Mouse (Mus musculus): Measurements from ENCODE around the gene 1700016K19Rik.
"Not testable (repeated sequence)": the region's sequence is repeated elsewhere in the genome, so short reads cannot be mapped to it uniquely, and the experiment has no call there.

Gene 1700016K19Rik

DNA sequence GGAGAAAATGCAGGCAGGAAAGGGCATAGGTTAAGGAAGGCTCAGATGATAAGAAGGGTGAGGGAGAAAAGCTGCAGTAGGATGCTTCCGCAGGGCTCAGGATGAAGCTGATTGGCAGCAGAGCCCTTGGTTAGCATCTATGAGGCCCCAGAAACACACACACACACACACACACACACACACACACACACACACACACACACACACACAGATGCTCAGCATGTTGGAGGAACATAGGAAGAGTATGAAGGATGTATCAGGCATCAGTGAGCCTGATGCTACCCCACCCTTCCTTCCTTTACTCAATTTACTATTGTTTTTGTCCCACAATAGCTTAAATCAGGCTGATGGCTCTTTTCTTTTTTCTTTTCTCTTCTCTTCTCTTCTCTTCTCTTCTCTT lies 15.1 kb upstream of the 1700016K19Rik start:
- DNase-seq (ENCODE audit: low spot score in 2 of 2): no peak

DNA sequence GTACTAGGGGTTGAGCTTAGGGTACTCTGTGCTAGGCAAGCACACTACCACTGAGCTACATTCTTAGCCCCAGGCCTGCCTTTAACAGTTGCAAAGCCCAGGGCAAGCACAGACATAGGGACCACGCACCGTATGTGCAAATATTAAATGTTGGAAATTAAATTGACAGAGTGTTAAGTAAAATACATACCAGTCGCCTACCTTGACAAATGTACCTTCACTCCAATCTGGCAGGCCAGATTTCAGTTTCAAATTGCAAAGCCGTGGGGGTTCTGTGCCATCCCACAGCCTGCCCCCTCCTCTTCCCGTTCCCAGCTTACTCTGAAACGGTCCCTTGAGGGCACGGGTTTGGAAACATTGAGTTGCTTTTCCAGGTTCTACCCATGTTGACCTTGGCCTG lies 13.8 kb upstream of the 1700016K19Rik start:
- DNase-seq (ENCODE audit: low spot score in 2 of 2): no peak

DNA sequence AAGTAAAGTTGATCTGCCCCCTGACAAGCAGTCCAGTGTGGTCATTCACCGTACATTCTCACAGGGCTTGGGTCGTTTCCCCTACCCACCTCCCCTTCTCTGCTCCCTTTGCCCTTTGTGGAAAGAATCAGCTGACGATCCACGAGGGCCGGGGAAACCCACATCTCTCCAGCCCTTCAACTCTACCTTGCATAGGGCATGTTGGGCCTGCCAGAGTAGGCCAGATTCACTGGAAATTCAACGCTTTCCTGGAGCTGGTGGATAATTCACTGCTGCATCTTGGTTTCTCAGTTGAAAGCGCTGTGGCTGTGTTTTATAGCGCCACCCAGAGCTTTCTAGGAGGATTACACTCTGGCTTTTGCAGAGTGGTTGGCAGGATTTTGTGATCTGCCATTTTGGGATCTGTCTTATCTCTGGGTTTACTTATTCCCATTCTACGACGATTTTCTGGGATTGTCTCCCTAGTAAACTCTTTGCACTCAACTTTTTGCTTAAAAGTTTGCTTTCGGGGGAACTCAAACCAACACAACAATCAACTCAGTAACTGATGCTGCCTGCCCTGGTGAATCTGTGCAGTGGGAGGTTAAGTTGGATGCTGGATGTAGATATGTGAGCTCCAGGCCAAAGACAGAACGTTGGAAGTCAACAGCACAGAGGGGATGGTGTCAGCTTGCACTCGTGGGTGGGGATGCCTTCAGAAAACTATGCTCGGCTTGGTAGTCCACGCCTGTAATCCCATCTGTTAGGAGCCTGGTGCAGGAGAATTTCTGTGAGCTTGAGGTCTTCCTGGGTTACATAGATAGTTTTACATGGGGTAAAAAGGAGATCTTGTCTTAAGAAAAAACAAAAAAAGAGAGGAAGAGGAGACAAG lies 8.5 kb upstream of the 1700016K19Rik start:
- DNase-seq (ENCODE audit: low spot score in 2 of 2): no peak

DNA sequence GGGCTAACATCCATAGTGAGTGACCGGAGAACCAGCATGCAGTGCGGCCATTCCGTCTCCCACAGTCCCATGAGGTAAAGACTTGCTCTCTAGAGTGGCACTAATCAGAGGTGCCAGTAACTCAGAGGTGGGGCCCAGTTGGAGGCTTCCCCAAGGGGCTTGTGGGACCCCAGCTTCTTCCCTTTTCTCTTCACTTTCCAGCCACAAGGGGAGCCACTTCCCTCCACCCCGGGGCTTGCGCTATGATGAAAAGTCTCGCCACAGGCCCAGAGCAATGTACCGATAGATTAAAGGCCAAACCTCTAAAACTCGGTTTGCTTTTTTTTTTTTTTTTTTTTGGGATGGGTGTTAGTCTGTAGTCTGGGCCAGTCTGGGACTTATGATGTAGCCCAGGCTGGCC lies 7.8 kb upstream of the 1700016K19Rik start:
- DNase-seq (ENCODE audit: low spot score in 2 of 2): no peak

DNA sequence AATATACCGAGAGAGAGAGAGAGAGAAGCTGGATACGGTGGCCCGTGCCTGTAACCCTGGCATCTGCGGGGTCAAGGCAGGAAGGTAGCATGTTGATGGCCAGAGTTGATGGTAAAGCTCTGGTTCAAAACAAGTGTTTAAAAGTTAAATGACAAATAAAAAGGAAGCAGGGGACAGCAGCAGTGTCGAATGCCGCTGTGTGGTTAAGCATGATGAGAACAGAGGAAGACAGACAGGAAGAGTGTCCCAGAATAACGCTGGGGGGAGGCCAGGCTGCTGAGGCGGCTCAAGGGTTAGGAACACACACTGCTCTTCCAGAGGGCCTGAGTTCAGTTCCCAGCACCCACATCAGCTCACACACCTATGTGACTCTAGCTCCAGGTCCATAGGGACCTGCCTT lies 7.2 kb upstream of the 1700016K19Rik start:
- no peak for DNase-seq (ENCODE audit: low spot score in 2 of 2)

DNA sequence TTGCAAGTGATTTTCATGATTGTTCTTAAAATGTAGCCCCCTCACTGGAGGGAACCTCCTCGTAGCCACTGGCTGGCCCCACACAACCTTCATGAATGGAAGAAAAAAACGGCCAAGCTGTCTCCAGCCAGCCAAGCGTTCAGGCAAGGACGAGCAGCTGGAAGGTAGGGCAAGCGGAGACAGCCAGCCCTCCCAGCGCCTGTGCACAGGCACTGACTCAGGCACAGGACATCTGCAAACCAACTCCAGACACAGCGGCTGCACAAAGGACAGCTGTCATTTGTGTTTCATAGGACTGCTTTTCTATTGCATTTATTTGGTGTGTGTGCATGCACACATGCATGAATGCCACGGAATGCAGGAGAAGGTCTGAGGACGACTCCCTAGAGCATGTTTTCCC lies 5.4 kb upstream of the 1700016K19Rik start:
- DNase-seq (ENCODE audit: low spot score in 2 of 2): no peak

DNA sequence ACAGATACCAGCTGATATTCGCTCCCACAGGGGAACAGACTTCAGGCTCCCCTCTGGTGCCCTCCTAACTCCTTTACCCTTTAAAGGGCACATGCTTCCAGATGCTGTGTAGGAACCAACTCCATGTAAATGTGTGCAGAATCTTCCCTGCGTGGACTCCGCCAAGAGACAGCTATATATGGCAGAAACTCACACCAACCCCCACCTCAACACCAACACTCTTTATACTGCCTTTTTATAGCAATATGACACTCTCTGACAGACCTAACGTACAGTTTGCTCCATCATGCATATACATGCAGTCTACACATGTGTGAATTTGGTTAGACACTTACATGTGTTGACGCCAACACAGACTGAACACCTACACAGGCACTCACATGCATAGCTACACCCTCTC lies 989 bp downstream of the 1700016K19Rik start:
- peak in 1 of 2 experiments; percentile 39 for DNase-seq (ENCODE audit: low spot score in 2 of 2)

DNA sequence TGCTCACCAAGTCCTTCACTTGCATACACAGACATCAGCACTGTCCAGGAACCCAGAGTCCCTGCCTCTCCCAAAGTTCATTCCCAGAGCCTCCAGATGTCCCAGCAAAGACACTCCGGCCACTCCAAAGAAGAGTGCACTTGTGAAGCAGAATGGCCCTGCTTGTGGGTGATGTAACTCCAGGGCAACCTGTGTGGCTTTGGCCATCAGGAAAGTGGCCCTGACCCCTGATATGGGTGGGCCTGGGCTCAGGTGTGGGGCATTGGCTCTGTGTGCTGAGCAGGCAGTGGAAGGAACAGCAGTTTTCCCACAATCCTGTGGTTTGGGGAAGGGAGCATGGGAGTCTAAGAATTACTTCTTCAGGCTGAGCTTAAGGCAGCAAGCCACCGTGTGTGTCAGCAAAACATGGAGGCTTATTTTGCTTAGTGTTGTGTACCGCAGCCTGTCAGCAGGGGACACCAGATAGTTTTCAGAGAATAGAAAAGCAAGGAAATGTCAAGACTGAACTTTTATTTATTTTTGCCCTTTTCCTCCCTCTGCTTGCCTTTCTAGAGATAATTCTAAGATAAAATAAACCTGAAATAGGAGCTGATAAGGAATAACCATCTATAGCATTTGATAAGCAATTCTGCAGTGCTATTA lies 1.6 kb downstream of the 1700016K19Rik start:
- DNase-seq (ENCODE audit: low spot score in 2 of 2): peak in 1 of 2 experiments; percentile 40

DNA sequence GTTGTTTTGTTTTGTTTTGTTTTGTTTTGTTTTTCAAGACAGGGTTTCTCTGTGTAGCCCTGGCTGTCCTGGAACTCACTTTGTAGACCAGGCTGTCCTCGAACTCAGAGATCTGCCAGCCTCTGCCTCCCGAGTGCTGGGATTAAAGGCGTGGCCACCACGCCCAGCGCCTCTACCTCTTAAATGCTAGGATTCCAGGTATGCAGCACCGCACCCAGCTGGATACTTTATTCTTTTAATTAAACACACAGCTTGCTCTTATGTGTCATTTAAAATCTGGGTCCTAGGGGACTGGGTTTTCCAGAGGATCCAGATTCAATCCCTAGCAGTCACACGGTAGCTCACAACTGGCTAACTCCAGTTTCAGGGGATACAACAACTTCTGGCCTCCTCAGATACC lies 4.6 kb downstream of the 1700016K19Rik start:
- DNase-seq (ENCODE audit: low spot score in 2 of 2): not testable (repeated sequence)

DNA sequence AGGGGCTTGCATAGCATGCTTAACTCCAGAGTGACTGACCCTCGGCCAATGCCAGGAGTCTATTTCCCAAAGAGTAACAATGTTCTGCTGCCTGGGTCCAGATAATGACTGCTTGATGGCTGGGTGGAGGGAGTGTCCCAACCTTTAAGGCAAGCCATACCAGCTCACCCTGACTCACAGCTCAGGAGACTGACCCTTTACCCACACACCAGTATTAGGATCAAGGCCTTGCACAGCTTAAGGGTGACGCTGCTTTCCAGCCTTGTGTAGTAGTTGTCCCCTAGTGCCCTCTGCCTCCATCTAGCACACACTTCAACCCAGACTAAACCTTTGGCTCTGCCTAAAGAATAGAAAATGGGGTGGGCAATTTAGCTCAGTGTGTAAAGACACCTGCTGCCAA lies 8.4 kb downstream of the 1700016K19Rik start:
- no peak for DNase-seq (ENCODE audit: low spot score in 2 of 2)

DNA sequence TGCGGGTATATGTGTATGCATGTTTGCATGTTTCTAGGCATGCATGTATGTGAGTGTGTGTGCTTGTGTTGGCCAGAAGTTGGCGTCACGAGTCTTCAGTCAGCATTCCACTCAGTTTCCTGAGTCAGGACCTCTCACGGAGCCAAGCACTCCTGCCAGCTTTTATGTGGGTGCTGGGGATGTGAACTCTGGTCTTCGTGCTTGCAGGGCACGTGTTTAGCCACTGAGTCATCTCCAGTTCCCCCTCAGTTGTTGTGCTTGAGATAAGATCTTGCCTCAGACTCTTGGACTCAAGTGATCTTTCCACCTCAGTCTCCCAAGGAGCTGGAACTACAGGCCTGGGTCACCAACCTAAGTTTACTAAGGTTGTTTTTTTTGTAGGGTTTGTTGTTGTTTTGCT lies 9.4 kb downstream of the 1700016K19Rik start:
- no peak for DNase-seq (ENCODE audit: low spot score in 2 of 2)

DNA sequence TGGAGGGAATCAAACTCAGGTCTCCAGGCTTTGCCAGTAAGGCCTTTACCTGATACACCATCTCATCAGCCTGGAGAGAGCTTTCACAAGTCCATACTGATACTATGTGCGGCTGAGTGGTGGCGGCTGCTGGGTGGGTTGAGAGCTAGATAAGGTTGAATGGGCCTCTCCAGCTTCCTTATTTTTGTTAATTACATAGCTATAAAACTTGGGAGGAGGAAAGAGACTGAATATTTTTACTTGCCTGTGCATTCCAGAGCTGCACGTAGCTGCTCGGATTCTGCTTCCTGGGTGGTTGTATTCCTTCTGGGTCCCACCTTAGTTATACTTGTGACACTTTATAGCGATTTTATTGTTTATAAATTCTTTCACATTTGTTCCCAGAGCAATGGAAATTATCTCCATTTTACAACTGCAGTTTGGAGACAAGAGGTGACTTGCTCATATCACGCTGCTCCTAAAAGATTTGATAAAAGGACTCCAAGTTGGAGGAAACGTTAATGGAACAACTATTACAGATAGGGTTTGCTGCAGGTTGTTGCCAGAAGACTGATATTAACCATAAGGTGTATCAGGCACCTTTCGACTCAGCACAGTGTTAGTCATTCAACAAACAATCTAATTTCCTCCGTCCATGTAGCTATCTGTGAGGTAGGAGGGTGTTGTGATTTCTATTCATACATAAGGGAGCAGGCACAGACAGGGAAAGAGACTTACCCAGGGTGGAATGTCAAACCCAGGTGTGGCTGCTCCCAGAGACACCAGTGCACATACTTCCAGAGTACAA lies 11.3 kb downstream of the 1700016K19Rik start:
- DNase-seq (ENCODE audit: low spot score in 2 of 2): no peak

DNA sequence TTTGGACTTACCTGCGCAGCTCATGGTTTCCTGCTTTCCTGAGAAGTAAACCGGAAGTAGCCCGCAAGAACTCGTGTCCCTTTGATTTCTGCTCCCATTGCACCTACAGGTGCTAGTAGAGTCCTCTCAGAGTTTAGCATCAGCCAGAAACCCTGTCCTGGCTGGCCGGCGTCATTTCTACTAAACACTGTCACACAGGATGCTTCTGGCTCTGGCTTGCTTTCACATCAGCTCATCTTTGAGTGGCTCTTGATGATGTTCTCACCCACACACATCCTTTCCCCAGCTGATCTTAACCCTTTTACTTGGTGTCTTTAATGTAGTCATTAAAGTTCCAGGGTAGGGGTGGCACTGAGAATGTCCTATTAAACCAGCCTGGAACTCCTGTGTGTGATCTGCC lies 15.5 kb downstream of the 1700016K19Rik start:
- no peak for DNase-seq (ENCODE audit: low spot score in 2 of 2)

DNA sequence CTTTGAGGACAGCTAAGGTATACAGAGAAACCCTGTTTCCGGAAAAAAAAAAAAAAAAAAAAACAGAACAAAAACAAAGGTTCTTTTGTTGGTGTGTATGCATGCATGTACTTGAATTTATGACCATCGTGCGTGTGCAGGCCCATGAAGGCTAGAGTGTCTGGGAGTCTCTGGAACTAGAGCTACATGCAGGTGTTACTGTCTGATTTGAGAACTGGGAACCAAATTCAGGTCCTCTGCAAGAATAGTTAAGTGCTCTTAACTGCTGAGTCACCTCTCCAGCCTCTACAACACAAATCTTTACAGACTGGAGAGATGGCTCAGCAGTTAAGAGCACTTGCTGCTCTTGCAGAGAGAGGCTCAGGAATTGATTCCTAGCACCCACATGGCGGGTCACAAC lies 16.1 kb downstream of the 1700016K19Rik start:
- no peak for DNase-seq (ENCODE audit: low spot score in 2 of 2)

DNA sequence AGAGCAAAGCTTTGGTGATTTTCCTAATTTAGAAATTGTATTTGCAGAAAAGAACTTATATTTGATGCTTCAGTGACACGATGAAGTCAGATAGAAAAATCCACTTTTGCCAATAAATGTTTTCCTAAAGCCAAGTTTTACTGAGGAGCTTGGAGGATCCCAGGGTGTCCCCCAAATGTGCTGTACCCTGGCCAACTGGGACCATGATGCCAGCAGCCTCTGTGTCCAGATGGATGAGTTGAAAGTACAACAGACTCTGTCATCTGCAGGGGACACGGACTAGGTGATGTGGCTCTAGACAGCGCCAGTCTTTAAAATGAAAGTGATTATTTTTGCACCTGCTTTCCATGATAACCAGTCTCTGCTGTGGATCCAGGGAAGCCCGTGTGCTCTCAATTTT lies 20.2 kb downstream of the 1700016K19Rik start:
- DNase-seq (ENCODE audit: low spot score in 2 of 2): no peak

DNA sequence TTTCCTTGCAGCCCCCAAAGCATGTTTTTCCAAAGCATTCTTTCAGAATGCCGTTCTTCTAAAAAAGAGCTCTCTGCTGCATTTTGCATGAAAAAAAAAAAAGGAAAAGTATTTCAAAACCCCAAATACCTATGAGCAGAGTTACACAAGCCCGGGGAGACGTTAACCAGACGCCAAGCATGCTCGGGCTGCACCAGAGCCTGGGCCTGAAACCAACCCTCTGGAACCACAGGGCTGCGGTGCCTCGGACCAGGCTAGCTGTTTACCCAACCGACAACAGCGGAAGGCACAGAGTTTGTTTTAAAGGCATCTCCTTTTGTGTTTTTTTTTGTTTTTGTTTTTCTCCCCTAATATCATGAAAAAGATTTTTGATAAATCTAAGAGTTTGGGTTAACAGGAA lies 21.2 kb downstream of the 1700016K19Rik start:
- DNase-seq (ENCODE audit: low spot score in 2 of 2): no peak

DNA sequence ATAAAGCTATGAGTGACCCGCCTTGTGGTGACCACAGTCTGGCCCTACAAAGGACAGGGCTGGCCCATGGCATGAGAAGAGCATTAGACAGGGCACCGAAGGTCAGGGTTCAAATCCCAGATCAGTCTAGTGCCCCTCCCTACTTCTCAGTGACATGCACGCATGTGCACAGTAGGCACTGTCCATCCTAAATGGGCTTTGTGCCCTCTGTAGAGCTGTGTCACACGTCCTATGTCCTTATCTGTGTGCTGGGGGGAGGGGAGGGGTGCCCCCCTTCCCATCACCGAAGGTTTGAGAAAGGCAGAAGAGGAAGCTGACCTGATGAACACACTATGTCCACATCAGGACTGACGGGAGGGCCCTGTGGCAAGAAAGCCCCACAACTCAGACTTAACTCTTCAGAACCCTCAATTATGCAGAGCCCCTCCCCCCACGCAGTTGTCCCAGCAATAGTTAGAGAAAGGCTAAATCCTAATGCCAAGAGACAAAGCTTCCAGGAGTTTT lies 25.4 kb downstream of the 1700016K19Rik start:
- DNase-seq (ENCODE audit: low spot score in 2 of 2): no peak

DNA sequence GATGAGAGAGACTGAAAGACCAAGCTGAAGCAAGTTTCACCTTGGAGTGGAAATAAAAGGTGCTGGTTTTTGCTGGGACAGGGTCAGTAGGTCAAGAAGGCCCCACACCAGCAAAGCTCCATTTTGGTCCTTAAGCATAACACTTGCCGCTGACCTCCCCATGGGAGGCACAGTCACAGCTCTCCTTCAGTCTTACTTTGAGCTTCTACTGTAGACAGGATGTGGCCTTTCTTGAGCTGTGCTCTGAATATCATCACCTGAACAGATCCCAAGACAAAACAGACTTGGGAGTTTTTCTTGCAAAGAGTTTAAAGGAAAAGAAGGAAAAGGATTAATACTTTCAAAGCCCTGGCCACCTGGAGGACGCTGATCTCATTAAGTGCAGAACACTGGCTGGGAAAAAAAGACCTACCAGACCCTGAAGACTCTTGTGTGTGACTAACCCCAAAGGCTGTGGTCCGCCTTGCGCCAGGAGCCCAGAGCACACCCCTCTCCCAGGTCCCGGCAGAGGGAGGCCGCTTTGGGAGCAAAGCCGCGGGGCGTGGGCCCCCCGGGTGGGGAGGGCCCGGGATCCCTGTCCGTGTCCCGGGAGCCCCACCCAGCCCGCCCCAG lies 26.9 kb downstream of the 1700016K19Rik start:
- DNase-seq (ENCODE audit: low spot score in 2 of 2): no peak

DNA sequence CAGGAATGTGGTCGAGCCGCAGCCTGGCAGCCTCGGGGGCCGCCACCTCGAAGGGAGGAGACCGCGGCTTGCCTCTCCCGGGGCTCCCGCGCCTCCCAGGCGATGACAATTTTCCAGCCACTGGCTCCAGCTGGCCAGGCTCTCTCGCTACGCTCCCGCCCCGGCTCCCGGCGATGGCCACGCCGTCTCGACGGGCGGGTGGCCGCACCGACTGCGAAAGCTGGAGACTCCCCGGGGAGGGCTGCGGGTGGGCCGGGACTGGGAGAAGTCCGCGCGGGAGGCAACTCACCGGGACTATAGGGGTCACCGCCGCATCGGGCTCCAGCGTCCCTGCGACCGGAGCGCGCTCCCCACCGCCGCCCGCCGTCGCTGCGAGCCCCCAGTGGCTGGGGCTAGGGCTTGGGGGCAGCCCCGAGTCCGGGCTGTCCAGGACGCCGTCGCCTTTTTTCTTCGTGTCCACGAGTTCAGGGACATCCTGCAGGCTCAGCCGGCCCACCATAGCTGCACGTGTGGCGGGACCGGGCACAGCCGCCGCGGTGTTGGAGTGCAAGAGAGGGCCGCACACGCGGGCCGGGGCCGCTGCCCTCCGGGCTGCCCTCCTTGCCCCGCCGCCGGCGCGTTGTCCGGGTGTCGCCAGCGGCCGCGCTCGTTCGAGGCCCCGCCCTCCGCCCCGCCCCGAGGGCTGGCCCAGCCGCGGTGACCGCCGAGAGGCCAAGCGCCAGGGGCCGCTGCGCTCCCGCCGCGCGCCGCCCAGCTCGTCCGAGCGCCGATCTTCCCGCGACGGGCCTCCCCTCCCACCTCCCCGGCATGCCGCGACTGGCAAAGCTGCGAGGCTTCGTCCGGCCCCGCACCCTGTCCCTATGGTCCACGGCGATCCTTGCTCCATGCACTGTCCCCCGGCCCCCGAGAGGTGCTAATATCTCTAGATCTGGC lies 27.7 kb downstream of the 1700016K19Rik start, which contains the start of gene Rflnb:
Rflnb (minus strand) TSS at position 644 of the 933 bp plus-strand sequence.
- peak; percentile 63 to 77 for DNase-seq (ENCODE audit: low spot score in 2 of 2)

DNA sequence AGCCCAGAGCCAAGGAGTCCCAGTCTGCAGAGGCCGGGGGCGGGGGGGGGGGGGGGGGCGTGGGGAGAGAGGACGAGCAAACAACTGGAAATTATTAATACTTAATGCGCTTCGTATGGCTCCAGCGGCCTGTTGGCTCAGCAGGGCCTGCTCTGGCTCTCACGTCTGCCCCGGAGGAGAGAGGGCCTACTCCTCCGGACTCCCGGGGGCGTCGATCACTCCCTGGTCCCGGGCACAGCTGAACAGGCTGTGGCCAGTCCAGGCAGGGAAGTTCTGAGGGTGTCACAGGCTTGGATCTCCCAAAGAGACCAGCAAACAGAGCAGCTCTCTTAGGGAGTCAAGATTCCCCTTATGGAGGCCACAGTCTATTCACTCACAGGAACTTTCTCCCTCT lies 28.4 kb downstream of the 1700016K19Rik start:
- DNase-seq (ENCODE audit: low spot score in 2 of 2): no peak

DNA sequence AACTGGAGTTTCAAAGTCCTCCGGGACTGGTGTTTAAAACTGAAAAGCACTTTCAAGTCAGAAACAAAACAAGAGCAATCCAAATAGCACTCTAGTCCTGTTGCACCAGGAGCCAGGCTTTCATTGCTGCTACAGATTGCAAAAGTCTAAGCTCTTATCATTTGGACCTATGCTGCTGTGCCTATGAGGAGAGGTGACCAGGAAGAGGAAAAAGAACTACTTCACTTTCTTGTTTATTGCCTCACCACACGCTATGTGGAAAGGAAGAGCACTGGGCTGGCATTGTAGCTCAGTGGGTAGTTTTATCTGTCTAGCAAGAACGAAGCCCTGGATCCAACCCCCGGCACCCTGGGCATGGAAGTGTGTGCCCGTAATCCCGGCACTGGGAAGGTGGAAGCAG lies 33.6 kb downstream of the 1700016K19Rik start:
- no peak for DNase-seq (ENCODE audit: low spot score in 2 of 2)
